In genomic region chr8:60616928-60617327, GRCm38 (mm10) we compare ENCODE assay signal across 9 mouse cellular contexts. TPM values are rescaled to one million over a fixed set of nuclear protein-coding genes. Genes with fewer than 3 reads are reported as not detected.
DNase-seq lines count a peak whose midpoint lies in the region; ATAC-seq lines count a peak whose summit lies in the region.
"Had no signal": no experiment of that assay in that cellular context is flagged by ENCODE, and none has a peak within 500 bp of the region (broad histone marks: within the 10 kb centered on the region; RNA-seq: fewer than 3 reads in every experiment).

No protein-coding gene starts in this region.

- 29% methylated on average over 2 of the region's 2 CpGs for WGBS in heart, embryonic 11.5 days (ENCODE audit: insufficient replicate concordance)

- H3K4me3 ChIP-seq in heart, embryonic 11.5 days (ENCODE audit: low read depth, low read length) = no peak overlapping the region
- H3K4me3 ChIP-seq: neural tube, embryonic 13.5 days had no signal

- H3K27me3 ChIP-seq in heart, embryonic 11.5 days (ENCODE audit: control insufficient read depth, insufficient read depth, low read length) = no peaks in the 10 kb centered on the region
- H3K27me3 ChIP-seq: neural tube, embryonic 13.5 days had no signal

- DNase-seq in heart, postnatal 14 days = peak; percentile 15 to 56
- peak; percentile 10 for DNase-seq in thymus, postnatal 4 days
- DNase-seq in thymus, postnatal 10 days (ENCODE audit: low spot score in 2 of 2) = no peak
- peak; percentile 63 for DNase-seq in embryo, embryonic 10 days (ENCODE audit: low spot score)
- peak; percentile 40 for DNase-seq in left cerebral cortex, postnatal 4 days
- peak; percentile 76 for DNase-seq in right cerebral cortex, postnatal 4 days
- DNase-seq in heart, adult 8-10 months (ENCODE audit: low spot score) = no peak

- no peak for ATAC-seq in heart, embryonic 11.5 days (replicated peaks; ENCODE audit: insufficient number of reproducible peaks, low FRiP score, low TSS enrichment)

- no peaks in the 10 kb centered on the region for H3K4me1 ChIP-seq in heart, embryonic 11.5 days (ENCODE audit: control insufficient read depth, insufficient read depth, low read length)
- H3K4me1 ChIP-seq: neural tube, embryonic 13.5 days had no signal

- H3K27ac ChIP-seq in heart, embryonic 11.5 days (ENCODE audit: low read depth, low read length) = no peak overlapping the region
- H3K27ac ChIP-seq: neural tube, embryonic 13.5 days had no signal

- H3K9ac ChIP-seq in heart, embryonic 11.5 days (ENCODE audit: low read depth, low read length) = no peak overlapping the region
- H3K9ac ChIP-seq: neural tube, embryonic 13.5 days had no signal

- no peak overlapping the region for H3K4me2 ChIP-seq in heart, embryonic 11.5 days
- H3K4me2 ChIP-seq: neural tube, embryonic 13.5 days had no signal

- H3K9me3 ChIP-seq in heart, embryonic 11.5 days (replicated peaks; ENCODE audit: control insufficient read depth, low read length) = no peaks in the 10 kb centered on the region
- H3K9me3 ChIP-seq: neural tube, embryonic 13.5 days had no signal

- no peaks in the 10 kb centered on the region for H3K36me3 ChIP-seq in heart, embryonic 11.5 days (ENCODE audit: control insufficient read depth, insufficient read depth, low read length)
- H3K36me3 ChIP-seq: neural tube, embryonic 13.5 days had no signal

- intact Hi-C loops in heart, postnatal 14 days (cut with DNase I) = loop anchor here (1.0 kb wide), 1 partner anchor 248 kb away; no protein-coding TSS in a partner anchor
- intact Hi-C loops in left cerebral cortex, postnatal 4 days (cut with DNase I) = loop anchor here (5.0 kb wide), 1 partner anchor 250 kb away; no protein-coding TSS in a partner anchor

RNA-seq across cellular contexts. Expression of gene Mfap3l, which starts 15.7 kb away (rescaled TPM):
- total RNA-seq in heart, postnatal 14 days (2021) = 1 to 10 TPM; 6.9 to 7.5 TPM
- polyA plus RNA-seq in heart, embryonic 11.5 days (2014; fragmentation: Nextera tagmentation; extraction: Ambion mirVana) = 1.4 and 1.5 TPM in 2 replicates
- 10 to 100 TPM; 25.4 to 25.9 TPM for total RNA-seq in left cerebral cortex, postnatal 4 days (2021)
- total RNA-seq in heart, adult 8-10 months (2022) = 10 to 100 TPM; 12.9 to 17.4 (median 14.7) TPM

Comparison
In these comparisons a context has a peak if more than half of its experiments do, and no peak if none do; other contexts are left out.
1. DNase-seq: peak in heart, postnatal 14 days (2 of 2), thymus, postnatal 4 days (single experiment), embryo, embryonic 10 days (single experiment), left cerebral cortex, postnatal 4 days (single experiment) and right cerebral cortex, postnatal 4 days (single experiment); none in thymus, postnatal 10 days (0 of 2) and heart, adult 8-10 months (single experiment).